Mouse (Mus musculus) splenic B cell, adult 2 months (primary cell): ENCODE measurements around the gene Elovl7.

Experiments used
- DNase-seq: peaks from one replicate; pipeline ENCODE4 v3.0.0-alpha.2; 2011; ENCODE audit warnings: low read depth, low spot score
- H3K27me3 ChIP-seq: 2 replicates; pipeline ENCODE4 v1.6.1; 2012; ENCODE audit warnings: mild to moderate bottlenecking, low read length, moderate library complexity, mixed read lengths; ENCODE audit not compliant: control insufficient read depth, poor library complexity, insufficient read depth, severe bottlenecking
- H3K36me3 ChIP-seq: 2 replicates; pipeline ENCODE4 v1.6.1; 2012; ENCODE audit warnings: mild to moderate bottlenecking, low read length, moderate library complexity, mixed read lengths; ENCODE audit not compliant: control insufficient read depth, poor library complexity, insufficient read depth, severe bottlenecking

Gene Elovl7

DNA sequence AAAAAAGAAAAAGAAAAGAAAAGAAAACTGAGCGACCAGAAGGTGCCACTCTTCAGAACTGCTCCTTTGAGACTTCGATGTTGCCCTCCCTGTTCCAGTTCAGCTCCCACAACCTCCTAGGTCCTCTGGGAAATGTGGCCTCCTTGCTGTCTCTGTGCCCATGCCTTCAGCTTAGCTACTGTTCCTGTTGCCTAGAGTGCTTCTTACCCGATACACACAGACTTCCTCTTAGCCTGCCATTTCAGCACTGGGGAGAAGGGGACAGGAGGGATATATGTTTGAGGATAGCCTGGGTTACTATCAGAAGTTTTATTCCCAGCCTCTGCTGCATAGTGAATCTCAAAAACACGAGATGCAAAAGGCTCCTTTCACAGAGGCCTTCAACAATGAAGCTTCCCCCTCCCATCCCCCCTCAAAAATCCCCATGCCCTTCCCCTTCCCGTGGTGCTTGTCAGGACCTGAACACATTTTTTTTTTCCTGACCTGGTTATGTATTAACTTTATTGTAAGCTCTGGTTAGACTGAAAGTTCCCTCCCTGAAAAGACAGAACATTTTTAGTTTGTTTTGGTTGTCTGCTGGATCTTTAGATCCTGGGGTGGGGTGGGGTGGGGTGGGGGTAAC, 1.7 kb upstream of the Elovl7 start:
- Histone ChIP-seq H3K27me3 (no peaks in the 10 kb centered on the region), H3K36me3 (no peaks in the 10 kb centered on the region)
- no peak for DNase-seq

- DNase-seq = peak; percentile 18
- Histone ChIP-seq H3K36me3 (no peaks in the 10 kb centered on the region), H3K27me3 (no peaks in the 10 kb centered on the region)
These were observed 392 bp downstream of the Elovl7 start for GRCm38 (mm10) chr13:108214485-108215107.

DNA sequence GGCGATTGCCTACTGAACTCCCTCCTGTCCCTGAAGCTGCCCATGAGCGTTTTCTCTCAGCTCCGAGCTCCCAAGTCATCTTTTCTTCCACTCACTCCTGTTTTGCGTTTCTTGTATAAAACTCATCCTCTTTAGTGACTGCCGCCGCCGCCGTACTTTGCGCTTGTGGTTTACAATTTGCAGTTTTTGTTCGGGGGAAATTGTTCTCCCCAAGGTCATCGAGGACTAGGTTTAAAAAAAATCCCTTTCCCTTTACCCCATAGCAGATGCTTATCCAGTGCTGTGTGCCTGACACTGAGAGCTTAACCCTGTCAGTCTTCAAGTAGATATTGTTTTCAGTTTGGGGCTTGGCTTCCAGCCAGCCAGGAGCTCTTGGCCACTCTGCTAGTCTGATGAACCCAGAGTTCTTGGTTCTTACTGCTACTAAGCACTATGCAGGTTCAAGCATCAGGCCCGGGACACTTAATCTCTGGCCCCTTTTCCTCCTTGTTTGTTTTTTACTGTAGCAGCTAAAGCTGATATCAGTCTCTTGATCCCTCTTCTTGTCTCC, 1.1 kb downstream of the Elovl7 start:
- no peaks in the 10 kb centered on the region for H3K27me3 ChIP-seq
- no peaks in the 10 kb centered on the region for H3K36me3 ChIP-seq
- peak; percentile 5 for DNase-seq

DNA sequence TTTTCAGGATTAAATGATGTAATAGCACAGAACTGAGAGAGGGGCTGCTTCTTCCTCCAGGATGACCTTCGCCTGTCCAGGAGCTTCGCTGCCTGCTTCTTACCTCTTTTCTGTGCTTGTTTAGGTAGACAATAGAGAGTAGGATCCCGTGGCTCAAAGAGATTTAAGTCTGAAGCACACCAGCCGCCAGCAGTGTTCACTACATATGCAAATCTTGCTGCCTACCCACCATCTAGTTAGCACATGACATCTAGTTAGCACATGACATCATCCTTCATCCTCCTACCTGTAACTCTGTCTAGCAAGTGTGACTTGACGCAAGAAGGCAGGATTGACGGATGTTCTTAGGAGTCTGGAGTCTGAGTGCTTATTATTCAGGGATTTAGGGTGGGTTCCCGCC, 5.6 kb downstream of the Elovl7 start:
- no peak for DNase-seq
- no peaks in the 10 kb centered on the region for H3K27me3 ChIP-seq
- H3K36me3 ChIP-seq = no peaks in the 10 kb centered on the region

DNA sequence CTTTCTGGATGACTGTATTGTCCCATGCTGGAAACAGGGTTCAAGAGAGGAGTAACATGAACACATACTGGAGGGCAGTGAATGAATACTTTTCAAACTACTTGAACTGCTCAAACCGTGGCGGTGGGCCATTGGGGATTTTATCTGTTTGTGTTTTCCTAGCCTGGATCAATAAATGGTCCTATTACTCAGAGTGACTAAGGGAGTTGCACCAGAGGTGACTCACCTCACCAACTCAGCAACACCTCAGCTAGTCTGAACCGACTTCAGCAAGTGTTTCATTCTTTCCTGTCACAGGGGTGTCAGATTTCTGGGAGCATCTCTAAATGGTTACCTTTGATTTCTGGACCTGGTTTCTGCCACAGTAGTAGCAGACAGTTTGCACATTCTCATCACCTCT, 15.0 kb downstream of the Elovl7 start:
- H3K27me3 ChIP-seq = no peaks in the 10 kb centered on the region
- no peak for DNase-seq
- no peaks in the 10 kb centered on the region for H3K36me3 ChIP-seq

DNA sequence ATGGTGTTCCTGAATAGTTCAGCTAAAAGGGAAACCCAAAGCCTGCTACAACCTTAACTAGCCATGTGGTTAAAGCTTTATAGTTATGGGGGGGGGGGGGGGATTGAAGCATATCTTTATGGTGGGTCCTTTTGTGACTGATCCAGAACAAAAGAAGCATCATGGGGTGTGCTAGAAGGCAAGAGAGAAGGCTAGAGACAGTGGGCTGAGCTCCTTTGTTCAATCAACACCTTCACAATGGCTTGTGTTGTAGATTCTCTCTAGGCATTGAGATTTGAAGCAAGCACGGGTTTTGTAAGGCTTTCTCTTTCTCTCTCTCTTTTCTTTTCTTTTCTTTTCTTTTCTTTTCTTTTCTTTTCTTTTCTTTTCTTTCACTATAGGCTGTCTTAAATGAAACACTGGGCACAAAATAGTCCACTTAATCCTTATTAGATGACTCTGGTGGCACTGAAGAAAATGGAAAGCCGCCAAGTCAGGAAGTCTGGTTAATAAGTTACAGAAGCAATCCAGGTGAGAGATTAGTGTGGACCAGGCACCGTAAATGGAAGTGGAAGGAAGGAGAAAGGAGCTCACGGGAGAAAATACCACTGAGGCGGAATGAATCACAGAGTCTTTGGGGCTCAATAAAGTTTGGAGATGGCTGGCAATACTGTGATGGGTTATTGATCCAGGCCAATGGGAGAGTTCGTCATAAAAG, 15.6 kb downstream of the Elovl7 start:
- Histone ChIP-seq H3K36me3 (no peaks in the 10 kb centered on the region), H3K27me3 (no peaks in the 10 kb centered on the region)
- DNase-seq = no peak

DNA sequence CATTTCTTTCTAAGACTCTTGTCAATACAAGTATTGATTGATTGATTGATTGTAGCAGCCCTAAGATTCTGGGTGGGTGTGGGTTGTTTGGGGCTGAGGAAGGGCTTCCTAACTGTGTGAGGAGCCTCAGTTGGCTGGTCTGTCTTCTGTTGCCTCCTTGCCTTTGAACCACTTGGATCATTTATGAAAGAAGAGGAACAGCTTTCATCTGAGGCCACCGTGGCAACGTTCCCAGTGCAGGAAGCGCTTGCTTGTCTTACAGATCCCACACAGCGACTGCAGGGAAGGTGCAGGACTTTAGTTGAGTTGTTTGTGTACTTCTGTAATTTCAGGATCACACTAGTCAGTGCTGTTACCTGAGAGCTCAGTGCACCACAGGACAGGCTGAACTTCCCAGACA, 25.8 kb downstream of the Elovl7 start:
- H3K27me3 ChIP-seq = no peaks in the 10 kb centered on the region
- no peaks in the 10 kb centered on the region for H3K36me3 ChIP-seq
- no peak for DNase-seq

- no peaks in the 10 kb centered on the region for H3K36me3 ChIP-seq
- DNase-seq = no peak
These were observed 27.5 kb downstream of the Elovl7 start for GRCm38 (mm10) chr13:108241715-108242114.

GRCm38 (mm10) chr13:108245086-108245697, 31.0 kb downstream of the Elovl7 start:
- no peak for DNase-seq
- Histone ChIP-seq H3K36me3 (no peaks in the 10 kb centered on the region), H3K27me3 (no peaks in the 10 kb centered on the region)

More at GRCm38 (mm10) chr13:108241715-108242114, 27.5 kb downstream of the Elovl7 start:
- H3K27me3 ChIP-seq = no peaks in the 10 kb centered on the region

- Histone ChIP-seq H3K36me3 (no peaks in the 10 kb centered on the region), H3K27me3 (no peaks in the 10 kb centered on the region)
- DNase-seq = no peak
These were observed 36.9 kb downstream of the Elovl7 start for GRCm38 (mm10) chr13:108251106-108251505.

DNA sequence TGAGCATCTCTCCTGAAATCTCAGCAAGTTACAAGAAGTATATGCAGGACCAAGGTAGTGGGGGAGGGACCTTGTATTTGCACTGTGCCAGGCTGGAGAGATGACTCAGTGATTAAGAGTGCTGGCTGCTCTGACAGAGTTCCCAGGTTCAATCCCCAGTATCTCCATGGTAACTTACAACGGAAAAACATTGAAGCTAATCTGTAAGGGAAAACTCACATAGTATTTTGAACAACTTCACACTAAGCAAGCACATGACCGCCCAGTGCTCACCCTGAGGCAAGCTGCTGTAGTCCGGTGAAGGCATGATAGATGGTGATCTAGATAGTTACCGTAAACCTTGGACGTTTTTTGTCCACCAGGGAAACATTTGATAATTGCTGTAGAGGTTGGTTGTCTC, 39.8 kb downstream of the Elovl7 start:
- no peaks in the 10 kb centered on the region for H3K36me3 ChIP-seq
- H3K27me3 ChIP-seq = no peaks in the 10 kb centered on the region
- no peak for DNase-seq

- H3K36me3 ChIP-seq = no peaks in the 10 kb centered on the region
- no peak for DNase-seq
- no peaks in the 10 kb centered on the region for H3K27me3 ChIP-seq
These were observed 48.8 kb downstream of the Elovl7 start for GRCm38 (mm10) chr13:108263042-108263441.

- Histone ChIP-seq H3K36me3 (no peaks in the 10 kb centered on the region), H3K27me3 (no peaks in the 10 kb centered on the region)
- DNase-seq = no peak
These were observed 51.2 kb downstream of the Elovl7 start for GRCm38 (mm10) chr13:108265394-108265793.

GRCm38 (mm10) chr13:108267841-108268634, 53.8 kb downstream of the Elovl7 start:
- DNase-seq = no peak
- no peaks in the 10 kb centered on the region for H3K36me3 ChIP-seq
- H3K27me3 ChIP-seq = no peaks in the 10 kb centered on the region
